Mouse (Mus musculus) bone marrow, adult 2 months (tissue): ENCODE measurements around the gene Mthfd2l.

Source experiments
- CTCF ChIP-seq: fragments of 200-500 bp; IDR thresholded peaks from 2 replicates; pipeline ENCODE4 v1.5.1; 2011; ENCODE audit warnings: low read length, control low read depth; ENCODE audit not compliant: control insufficient read depth, insufficient read depth
- POLR2A ChIP-seq: fragments of 200-500 bp; IDR thresholded peaks from 2 replicates; pipeline ENCODE4 v1.6.1; 2011; ENCODE audit warnings: low read depth, mild to moderate bottlenecking, control low read depth, low read length, borderline replicate concordance; ENCODE audit not compliant: control insufficient read depth

DNA sequence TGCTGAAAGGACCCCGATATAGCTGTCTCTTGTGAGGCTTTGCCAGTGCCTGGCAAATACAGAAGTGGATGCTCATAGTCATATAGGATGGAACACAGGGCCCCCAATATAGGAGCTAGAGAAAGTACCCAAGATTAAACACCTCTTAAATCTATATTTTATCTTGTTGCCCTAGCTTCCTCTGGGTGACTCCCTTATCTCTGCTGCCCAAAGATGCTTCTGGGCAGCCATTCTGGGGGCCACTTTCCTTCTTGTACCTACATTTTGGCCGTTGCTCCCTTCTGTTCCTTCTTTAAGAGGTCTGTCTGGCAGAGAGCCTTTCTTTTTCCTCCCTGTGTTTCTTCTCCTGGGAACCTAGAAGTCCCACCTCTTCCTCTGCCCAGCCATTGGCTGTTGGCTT, 14.5 kb downstream of the Mthfd2l start:
- TF ChIP-seq POLR2A (no peak), CTCF (no peak)
